ENCODE assay signal across 8 mouse cellular contexts in genomic region chr11:67112851-67113202, GRCm38 (mm10). TPM values are rescaled to one million over a fixed set of nuclear protein-coding genes. Genes with fewer than 3 reads are reported as not detected.
DNase-seq lines count a peak whose midpoint lies in the region; ATAC-seq and TF ChIP-seq lines count a peak whose summit lies in the region.

No protein-coding gene starts in this region.

- H3K4me2 ChIP-seq in liver, embryonic 12.5 days, result no peak overlapping the region
- no peak overlapping the region for H3K4me2 ChIP-seq in forebrain, embryonic 13.5 days
- no peak overlapping the region for H3K4me2 ChIP-seq in kidney, postnatal 0 days (ENCODE audit: low read length)
- no peak overlapping the region for H3K4me2 ChIP-seq in liver, embryonic 13.5 days
- H3K4me2 ChIP-seq in neural tube, embryonic 14.5 days (ENCODE audit: low read depth, low read length), result no peak overlapping the region

- H3K36me3 ChIP-seq in liver, embryonic 12.5 days, result no peaks in the 10 kb centered on the region
- no peaks in the 10 kb centered on the region for H3K36me3 ChIP-seq in forebrain, embryonic 13.5 days (ENCODE audit: poor library complexity, severe bottlenecking)
- no peaks in the 10 kb centered on the region for H3K36me3 ChIP-seq in kidney, postnatal 0 days (ENCODE audit: insufficient read depth, low read length)
- H3K36me3 ChIP-seq in liver, embryonic 13.5 days, result no peaks in the 10 kb centered on the region
- no peaks in the 10 kb centered on the region for H3K36me3 ChIP-seq in neural tube, embryonic 14.5 days (ENCODE audit: control insufficient read depth, insufficient read depth, low read length)

- TF ChIP-seq CTCF in kidney, postnatal 0 days (IDR thresholded peaks at IDR 0.05; ENCODE audit: low read depth), result peak; percentile 92

- no peak overlapping the region for H3K4me3 ChIP-seq in liver, embryonic 12.5 days
- H3K4me3 ChIP-seq in forebrain, embryonic 13.5 days, result no peak overlapping the region
- no peak overlapping the region for H3K4me3 ChIP-seq in kidney, postnatal 0 days (replicated peaks; ENCODE audit: low read depth, low read length)
- no peak overlapping the region for H3K4me3 ChIP-seq in liver, embryonic 13.5 days (replicated peaks)
- no peak overlapping the region for H3K4me3 ChIP-seq in neural tube, embryonic 14.5 days (ENCODE audit: low read depth, low read length)

- DNase-seq in liver, result peak; percentile 67
- peak; percentile 78 for DNase-seq in brain, adult 2 months (ENCODE audit: low read depth, low spot score)
- peak; percentile 75 for DNase-seq in kidney, postnatal 0 days (ENCODE audit: low spot score)
- peak; percentile 29 for DNase-seq in liver, embryonic 13.5 days
- peak; percentile 41 for DNase-seq in urinary bladder, adult 2 months (ENCODE audit: low spot score)

- H3K9ac ChIP-seq in liver, embryonic 12.5 days, result no peak overlapping the region
- H3K9ac ChIP-seq in forebrain, embryonic 13.5 days, result no peak overlapping the region
- H3K9ac ChIP-seq in kidney, postnatal 0 days (ENCODE audit: low read depth, low read length), result no peak overlapping the region
- no peak overlapping the region for H3K9ac ChIP-seq in liver, embryonic 13.5 days
- no peak overlapping the region for H3K9ac ChIP-seq in neural tube, embryonic 14.5 days (replicated peaks; ENCODE audit: low read depth, low read length)

- no peak for ATAC-seq in liver, embryonic 12.5 days
- peak; percentile 53; the same call in 1 of the 2 replicates for ATAC-seq in forebrain, embryonic 13.5 days
- ATAC-seq in kidney, postnatal 0 days (replicated peaks; ENCODE audit: low FRiP score, low read depth), result no peak
- no peak for ATAC-seq in liver, embryonic 13.5 days (ENCODE audit: low read depth)
- peak; percentile 34; the same call in 1 of the 2 replicates for ATAC-seq in neural tube, embryonic 14.5 days (ENCODE audit: low read depth)

- 36% methylated on average over 11 of the region's 11 CpGs for WGBS in liver, embryonic 12.5 days (ENCODE audit: insufficient replicate concordance)
- WGBS in forebrain, embryonic 13.5 days, result 46% methylated on average over 11 of the region's 11 CpGs
- WGBS in kidney, postnatal 0 days, result 41% methylated on average over 11 of the region's 11 CpGs
- WGBS in liver, embryonic 13.5 days (ENCODE audit: insufficient replicate concordance), result 39% methylated on average over 11 of the region's 11 CpGs
- 46% methylated on average over 11 of the region's 11 CpGs for WGBS in neural tube, embryonic 14.5 days

- H3K9me3 ChIP-seq in liver, embryonic 12.5 days (replicated peaks), result no peaks in the 10 kb centered on the region
- H3K9me3 ChIP-seq in forebrain, embryonic 13.5 days (replicated peaks), result no peaks in the 10 kb centered on the region
- H3K9me3 ChIP-seq in kidney, postnatal 0 days (replicated peaks; ENCODE audit: low read length), result no peaks in the 10 kb centered on the region
- H3K9me3 ChIP-seq in liver, embryonic 13.5 days (replicated peaks), result no peaks in the 10 kb centered on the region
- no peaks in the 10 kb centered on the region for H3K9me3 ChIP-seq in neural tube, embryonic 14.5 days (ENCODE audit: control insufficient read depth, low read length)

- H3K4me1 ChIP-seq in liver, embryonic 12.5 days, result no peaks in the 10 kb centered on the region
- no peaks in the 10 kb centered on the region for H3K4me1 ChIP-seq in forebrain, embryonic 13.5 days
- H3K4me1 ChIP-seq in kidney, postnatal 0 days (replicated peaks; ENCODE audit: insufficient read depth, low read length), result no peaks in the 10 kb centered on the region
- no peaks in the 10 kb centered on the region for H3K4me1 ChIP-seq in liver, embryonic 13.5 days (replicated peaks)
- H3K4me1 ChIP-seq in neural tube, embryonic 14.5 days (ENCODE audit: control insufficient read depth, insufficient read depth, low read length), result no peaks in the 10 kb centered on the region

- H3K27me3 ChIP-seq in liver, embryonic 12.5 days (replicated peaks), result peaks cover 3% of the 10 kb centered on the region; the same call in 1 of the 2 replicates
- no peaks in the 10 kb centered on the region for H3K27me3 ChIP-seq in forebrain, embryonic 13.5 days
- no peaks in the 10 kb centered on the region for H3K27me3 ChIP-seq in kidney, postnatal 0 days (ENCODE audit: insufficient read depth, low read length)
- H3K27me3 ChIP-seq in liver, embryonic 13.5 days, result no peaks in the 10 kb centered on the region
- H3K27me3 ChIP-seq in neural tube, embryonic 14.5 days (ENCODE audit: control insufficient read depth, insufficient read depth, low read length), result no peaks in the 10 kb centered on the region

- no peak overlapping the region for H3K27ac ChIP-seq in liver, embryonic 12.5 days
- no peak overlapping the region for H3K27ac ChIP-seq in forebrain, embryonic 13.5 days
- no peak overlapping the region for H3K27ac ChIP-seq in kidney, postnatal 0 days
- no peak overlapping the region for H3K27ac ChIP-seq in liver, embryonic 13.5 days
- H3K27ac ChIP-seq in neural tube, embryonic 14.5 days (ENCODE audit: low read depth, low read length), result no peak overlapping the region

RNA-seq across cellular contexts. Expression of gene Myh3, which starts 34.7 kb away (rescaled TPM):
- 0.58 and 1.4 TPM in 2 replicates for polyA plus RNA-seq in liver, embryonic 12.5 days (2016; fragmentation: Nextera tagmentation; extraction: Ambion mirVana)
- polyA plus RNA-seq in forebrain, embryonic 13.5 days (2015; fragmentation: Nextera tagmentation; extraction: Ambion mirVana), result 0.06 and 0.17 TPM in 2 replicates
- polyA plus RNA-seq in kidney, postnatal 0 days (2015; fragmentation: Nextera tagmentation; extraction: Ambion mirVana), result 0.01 and 0.05 TPM in 2 replicates
- polyA plus RNA-seq in liver, embryonic 13.5 days (2015; fragmentation: Nextera tagmentation; extraction: Ambion mirVana), result 1.6 and 1.8 TPM in 2 replicates
- 0.48 and 1.6 TPM in 2 replicates for polyA plus RNA-seq in neural tube, embryonic 14.5 days (2014; fragmentation: Nextera tagmentation; extraction: Ambion mirVana)
- not detected in 2 replicates for polyA plus RNA-seq in urinary bladder, adult 2 months (2012; rRNA removed)

RNA-seq across cellular contexts. Expression of gene Myh2, which starts 58.0 kb away (rescaled TPM):
- polyA plus RNA-seq in liver, embryonic 12.5 days (2016; fragmentation: Nextera tagmentation; extraction: Ambion mirVana), result not detected in 2 replicates
- not detected in 2 replicates for polyA plus RNA-seq in forebrain, embryonic 13.5 days (2015; fragmentation: Nextera tagmentation; extraction: Ambion mirVana)
- polyA plus RNA-seq in kidney, postnatal 0 days (2015; fragmentation: Nextera tagmentation; extraction: Ambion mirVana), result not detected in 2 replicates
- not detected in 2 replicates for polyA plus RNA-seq in liver, embryonic 13.5 days (2015; fragmentation: Nextera tagmentation; extraction: Ambion mirVana)
- polyA plus RNA-seq in neural tube, embryonic 14.5 days (2014; fragmentation: Nextera tagmentation; extraction: Ambion mirVana), result 0.22 and 0.33 TPM in 2 replicates
- polyA plus RNA-seq in urinary bladder, adult 2 months (2012; rRNA removed), result 2.0 and 2.9 TPM in 2 replicates

Comparison
In these comparisons a context has a peak if more than half of its experiments do, and no peak if none do; other contexts are left out.
1. ATAC-seq: peak in forebrain, embryonic 13.5 days (single experiment) and neural tube, embryonic 14.5 days (single experiment); none in liver, embryonic 12.5 days (single experiment), kidney, postnatal 0 days (single experiment) and liver, embryonic 13.5 days (single experiment).
2. Peak in every context shown above with its lines, with median percentiles within 50 percentile points of each other: DNase-seq.